Mouse (Mus musculus) spleen, adult 2 months (tissue): Measurements from ENCODE around the gene Ifitm1. TPM values are rescaled to one million over a fixed set of nuclear protein-coding genes. Genes with fewer than 3 reads are reported as not detected.
A peak's percentile ranks its signal among the peaks of the same experiment; 100 is the strongest.

ENCODE experiments used
- DNase-seq, 2 experiments: peaks; one replicate each; pipeline versions ENCODE4 v3.0.0 to v3.0.0-alpha.2; 2012 to 2021; ENCODE audit warnings: low spot score in 2 of 2, low read depth in 1 of 2
- H3K27ac ChIP-seq: fragments of 200-500 bp; 2 replicates; pipeline ENCODE4 v1.5.1; 2012; ENCODE audit warnings: low read length, inconsistent platforms; ENCODE audit not compliant: insufficient read depth
- H3K27me3 ChIP-seq: fragments of 200-500 bp; 2 replicates; pipeline ENCODE4 v1.6.1; 2012; ENCODE audit warnings: mild to moderate bottlenecking, moderate library complexity, low read length, inconsistent platforms; ENCODE audit not compliant: control insufficient read depth, insufficient read depth
- H3K36me3 ChIP-seq: fragments of 200-500 bp; 2 replicates; pipeline ENCODE4 v1.6.1; 2012; ENCODE audit warnings: mild to moderate bottlenecking, low read length, inconsistent platforms; ENCODE audit not compliant: control insufficient read depth, insufficient read depth
- H3K4me1 ChIP-seq: fragments of 200-500 bp; 2 replicates; pipeline ENCODE4 v1.6.1; 2011; ENCODE audit warnings: inconsistent platforms; ENCODE audit not compliant: control insufficient read depth, insufficient read depth, insufficient read length
- H3K4me3 ChIP-seq: fragments of 200-500 bp; 2 replicates; pipeline ENCODE4 v1.5.1; 2011; ENCODE audit warnings: mild to moderate bottlenecking, inconsistent platforms; ENCODE audit not compliant: insufficient read depth, insufficient read length; ENCODE audit errors: extremely low read depth
- CTCF ChIP-seq: fragments of 200-500 bp; IDR thresholded peaks from 2 replicates; pipeline ENCODE4 v1.5.1; 2011; ENCODE audit warnings: mild to moderate bottlenecking, inconsistent platforms; ENCODE audit not compliant: insufficient read depth, insufficient read length, insufficient replicate concordance; ENCODE audit errors: extremely low read depth
- POLR2A ChIP-seq: fragments of 200-500 bp; IDR thresholded peaks from 2 replicates; pipeline ENCODE4 v1.6.1; 2011; ENCODE audit warnings: low read depth, low read length, inconsistent platforms
- WGBS: fragments of 180-500 bp; shearing (Covaris S2); methylation state at CpG from one replicate; pipeline ENCODE4 v1.1.7; 2018; 5-methylcytosine and 5-hydroxymethylcytosine counted together
- polyA plus RNA-seq: library from polyadenylated mRNA; depleted of rRNA; stranded (reverse); fragments of >200 nt; gene quantifications from 2 replicates; pipeline ENCODE4 v1.2.3, GENCODE M21; 2012

Ifitm1 gene
- polyA plus RNA-seq, 1 experiment: 159 TPM

DNA sequence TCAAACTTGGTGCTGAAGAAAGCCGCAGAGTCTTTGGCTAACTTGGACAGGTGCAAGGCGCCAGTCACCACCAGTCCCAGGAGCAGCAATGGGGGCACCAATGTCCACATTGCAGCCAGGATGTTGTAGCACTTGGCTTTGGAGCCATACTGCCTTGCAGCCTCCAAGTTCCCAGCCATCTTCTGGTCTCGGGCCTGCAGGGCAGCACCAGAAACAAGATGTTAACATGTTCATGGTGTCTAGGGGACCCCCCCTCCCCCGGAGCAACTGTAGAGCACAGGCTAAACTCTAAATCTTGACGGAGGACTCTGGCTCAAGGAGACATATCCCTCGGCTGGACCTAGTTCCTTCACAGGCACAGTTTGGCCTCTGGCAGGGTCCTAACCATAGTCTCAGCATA is 17.8 kb upstream of the Ifitm1 start:
- H3K4me3 ChIP-seq: no peak overlapping the region
- no peaks in the 10 kb centered on the region for H3K36me3 ChIP-seq
- TF ChIP-seq POLR2A (no peak), CTCF (no peak)
- no peak overlapping the region for H3K27ac ChIP-seq
- DNase-seq: no peak
- 85% methylated on average over 6 of the region's 6 CpGs for WGBS
- H3K27me3 ChIP-seq: no peaks in the 10 kb centered on the region
- peaks cover 27% of the 10 kb centered on the region; the same call in 1 of the 2 replicates for H3K4me1 ChIP-seq

DNA sequence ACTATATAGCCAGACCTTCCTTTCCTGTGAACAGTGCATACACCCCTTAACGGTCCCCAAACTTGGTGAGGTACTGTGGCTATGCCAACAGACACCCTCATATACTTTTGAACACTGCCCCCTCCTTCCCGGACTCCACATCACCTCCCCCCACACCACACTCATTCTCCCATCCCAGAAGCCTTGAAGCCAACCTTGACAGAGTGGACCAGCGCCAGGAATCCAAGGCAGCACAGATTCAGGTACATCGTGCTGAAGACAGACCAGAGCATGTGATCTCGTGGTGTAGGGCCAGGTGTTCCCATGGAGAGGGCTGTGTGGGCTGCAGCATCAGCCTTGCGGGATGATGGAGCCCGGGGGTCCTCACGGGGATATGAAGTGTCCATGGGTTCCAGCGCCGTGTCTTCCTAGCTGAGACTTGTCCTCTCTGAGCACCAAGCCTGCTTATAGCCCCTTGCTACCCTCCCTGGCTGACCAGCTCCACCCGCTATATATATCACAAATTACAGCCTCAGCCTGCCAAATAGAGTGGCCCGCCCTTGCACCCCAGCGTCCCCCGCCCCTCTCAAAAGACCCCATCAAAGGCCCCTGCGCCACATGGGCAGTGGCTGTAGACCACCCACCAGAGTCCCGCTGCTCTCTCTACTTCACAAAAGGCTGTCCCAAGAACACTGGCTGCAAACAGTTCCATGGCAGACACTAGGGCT is 17.0 kb upstream of the Ifitm1 start, which contains the start of gene Ifitm5:
Gene Ifitm5, minus strand, starts transcription at position 468 of the 707 bp plus-strand sequence.
- no peak for TF ChIP-seq POLR2A
- no peak for TF ChIP-seq CTCF
- Histone ChIP-seq H3K4me1 (peaks cover 33% of the 10 kb centered on the region; the same call in 1 of the 2 replicates), H3K36me3 (no peaks in the 10 kb centered on the region), H3K27ac (0 out of 2 replicates have a peak within 1 kb of the TSS, but pooled peaks have one; percentile 4), H3K27me3 (no peaks in the 10 kb centered on the region), H3K4me3 (no peak within 1 kb of the TSS)
- DNase-seq: no peak
- WGBS: 88% methylated on average over 16 of the region's 16 CpGs

DNA sequence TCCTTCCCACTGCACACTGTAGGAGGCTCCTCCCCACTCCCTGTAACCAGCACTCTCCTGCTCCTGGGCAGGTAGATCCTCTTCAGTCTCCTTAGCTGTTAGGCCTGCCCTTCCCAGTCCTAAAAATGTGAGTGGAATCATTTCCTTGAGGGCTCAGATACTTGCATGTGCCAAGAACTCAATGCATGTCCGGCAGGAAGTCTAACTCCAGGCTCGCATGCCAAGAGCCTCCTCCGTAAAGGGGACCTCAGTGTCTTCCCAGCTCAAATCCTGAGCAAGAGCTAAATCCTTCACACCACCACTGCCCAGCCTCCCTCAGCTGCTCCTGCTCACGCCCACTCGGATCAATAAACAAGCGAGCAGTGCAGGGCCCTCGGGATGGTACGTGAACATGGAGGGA is 16.0 kb upstream of the Ifitm1 start:
- no peak overlapping the region for H3K4me3 ChIP-seq
- peaks cover 37% of the 10 kb centered on the region; the same call in 1 of the 2 replicates for H3K4me1 ChIP-seq
- no peaks in the 10 kb centered on the region for H3K36me3 ChIP-seq
- no peak for TF ChIP-seq POLR2A
- TF ChIP-seq CTCF: no peak
- 0 out of 2 replicates have a peak overlapping the region, but pooled peaks have one; percentile 4 for H3K27ac ChIP-seq
- WGBS: 85% methylated on average over 8 of the region's 8 CpGs
- no peak for DNase-seq
- H3K27me3 ChIP-seq: no peaks in the 10 kb centered on the region

DNA sequence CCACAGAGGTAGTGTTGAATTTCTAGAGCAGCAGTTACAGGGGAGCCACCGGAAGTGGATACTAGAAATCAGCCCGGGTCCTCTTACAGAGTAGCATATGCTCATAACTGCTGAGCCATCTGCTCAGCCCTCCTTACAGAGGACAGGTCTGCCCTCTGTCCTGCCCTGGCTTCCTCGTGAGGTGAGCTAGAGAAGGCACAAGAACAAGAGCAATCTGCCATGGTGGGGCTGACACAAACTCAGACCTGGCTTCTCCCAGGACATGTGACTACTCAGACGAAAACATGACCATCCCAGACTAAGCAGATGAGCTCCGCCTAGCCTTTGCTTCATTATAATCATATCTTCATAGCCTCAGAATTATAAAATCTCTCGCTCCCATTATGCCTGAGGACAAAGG is 15.3 kb upstream of the Ifitm1 start:
- TF ChIP-seq CTCF: no peak
- no peak for TF ChIP-seq POLR2A
- DNase-seq: no peak
- no peaks in the 10 kb centered on the region for H3K27me3 ChIP-seq
- 76% methylated on average over 6 of the region's 6 CpGs for WGBS
- H3K4me3 ChIP-seq: no peak overlapping the region
- no peaks in the 10 kb centered on the region for H3K36me3 ChIP-seq
- peaks cover 33% of the 10 kb centered on the region; the same call in 1 of the 2 replicates for H3K4me1 ChIP-seq
- H3K27ac ChIP-seq: no peak overlapping the region

DNA sequence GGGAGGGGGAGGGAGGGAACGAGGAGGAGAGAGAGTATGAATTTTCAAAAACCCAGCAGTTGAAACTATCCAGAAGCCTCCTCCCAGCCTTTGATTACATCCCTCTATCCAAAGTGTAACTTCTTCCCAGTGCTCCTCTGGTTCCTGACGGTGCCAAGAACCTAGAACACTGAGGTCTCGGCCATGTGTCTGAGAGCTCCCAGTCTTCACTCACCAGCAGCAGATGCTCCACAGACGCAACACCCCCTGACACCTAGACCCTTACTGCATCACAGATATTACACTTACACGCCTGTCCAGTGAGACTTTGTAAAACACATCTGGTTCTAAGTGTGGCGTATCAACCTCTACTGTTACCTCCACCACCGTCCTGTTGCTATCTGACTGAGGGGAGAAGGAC is 14.6 kb upstream of the Ifitm1 start:
- WGBS: 83% methylated on average over 7 of the region's 7 CpGs
- H3K27ac ChIP-seq: 0 out of 2 replicates have a peak overlapping the region, but pooled peaks have one; percentile 21
- no peak for TF ChIP-seq CTCF
- TF ChIP-seq POLR2A: no peak
- no peak overlapping the region for H3K4me3 ChIP-seq
- no peak for DNase-seq
- H3K4me1 ChIP-seq: peaks cover 27% of the 10 kb centered on the region; the same call in 1 of the 2 replicates
- no peaks in the 10 kb centered on the region for H3K36me3 ChIP-seq
- no peaks in the 10 kb centered on the region for H3K27me3 ChIP-seq

DNA sequence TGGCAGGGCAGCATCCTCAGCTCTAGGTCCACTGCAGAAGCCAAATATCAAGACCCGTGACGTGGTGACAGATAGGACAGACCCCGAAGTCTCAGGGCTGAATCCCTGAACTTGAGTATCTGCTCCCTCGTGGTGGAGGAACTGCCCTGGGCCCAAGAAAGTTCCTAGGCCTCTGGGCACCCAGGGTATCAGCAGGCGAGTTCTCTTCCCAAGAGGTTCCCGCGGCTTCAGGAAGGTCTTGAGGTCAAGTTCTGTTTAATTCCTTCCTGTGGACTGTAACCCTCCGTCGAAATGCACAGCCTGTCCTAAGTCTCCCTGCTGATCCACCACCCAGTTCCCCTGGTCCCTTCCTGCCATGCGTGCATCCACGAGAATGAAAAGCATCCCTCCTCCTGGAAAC is 13.9 kb upstream of the Ifitm1 start:
- H3K4me1 ChIP-seq: peaks cover 20% of the 10 kb centered on the region; the same call in 1 of the 2 replicates
- H3K4me3 ChIP-seq: no peak overlapping the region
- 63% methylated on average over 11 of the region's 11 CpGs for WGBS

DNA sequence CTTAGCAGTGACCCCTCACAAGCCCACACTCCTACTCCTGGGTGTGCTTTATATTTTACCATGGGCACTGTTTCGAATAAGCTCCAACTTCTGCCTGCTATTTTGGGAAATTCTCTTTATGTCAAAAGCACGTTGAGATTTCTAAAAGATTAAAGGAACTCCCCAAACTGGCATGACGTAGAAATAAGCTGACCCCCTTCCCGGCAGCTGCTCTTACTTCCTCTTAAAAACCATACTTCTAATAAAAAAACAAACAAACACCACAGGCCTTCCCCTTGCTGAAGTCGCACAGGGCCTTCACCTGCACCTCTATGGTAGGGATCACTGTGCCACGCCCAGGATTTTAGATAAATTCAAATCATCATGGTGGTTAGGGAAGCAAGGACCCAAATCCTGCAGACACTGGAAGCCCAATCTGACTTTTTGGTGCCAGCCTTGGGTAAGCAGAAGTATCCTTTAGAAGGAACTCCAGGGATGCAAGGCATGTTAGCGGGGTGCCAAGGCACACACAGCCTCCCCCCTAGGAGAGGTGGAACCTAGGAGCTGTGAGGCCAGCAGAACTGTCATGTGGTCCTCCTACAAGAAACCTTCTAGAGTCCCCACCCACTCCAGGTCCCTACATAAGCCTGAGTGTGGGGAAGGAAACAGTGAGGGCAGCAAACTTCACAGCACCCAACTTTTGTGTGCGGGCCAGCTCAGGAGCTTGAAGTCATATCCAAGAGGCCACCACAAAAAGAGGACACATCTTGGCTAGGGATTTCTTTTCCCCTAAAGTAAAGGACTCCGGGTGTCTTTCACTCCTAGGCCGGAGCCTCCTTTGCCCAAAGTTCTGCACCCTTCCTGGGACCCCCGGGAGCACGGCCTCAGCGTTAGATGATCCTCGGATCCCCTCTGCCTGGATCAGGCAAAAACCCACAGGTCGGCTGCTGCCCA is 13.0 kb upstream of the Ifitm1 start:
- Histone ChIP-seq H3K4me1 (peaks cover 20% of the 10 kb centered on the region; the same call in 1 of the 2 replicates), H3K36me3 (no peaks in the 10 kb centered on the region), H3K4me3 (peak overlapping the region; percentile 43; the same call in 1 of the 2 replicates), H3K27me3 (no peaks in the 10 kb centered on the region), H3K27ac (peak overlapping the region; percentile 64)
- TF ChIP-seq POLR2A (no peak; the same call in 1 of the 2 replicates), CTCF (no peak)
- 20% methylated on average over 15 of the region's 15 CpGs for WGBS
- peak in 1 of 2 experiments; percentile 36 for DNase-seq

More for the DNA sequence above, 13.9 kb upstream of the Ifitm1 start:
- TF ChIP-seq POLR2A: no peak
- TF ChIP-seq CTCF: no peak
- no peaks in the 10 kb centered on the region for H3K27me3 ChIP-seq
- no peak for DNase-seq
- H3K27ac ChIP-seq: peak overlapping the region; percentile 21; the same call in 1 of the 2 replicates
- H3K36me3 ChIP-seq: no peaks in the 10 kb centered on the region
